Mouse (Mus musculus): ENCODE measurements around the gene Set. TPM values are rescaled to one million over a fixed set of nuclear protein-coding genes. Genes with fewer than 3 reads are reported as not detected.

The Set gene
- polyA plus RNA-seq, 1 experiment from 2014 or later, result 427 TPM

DNA sequence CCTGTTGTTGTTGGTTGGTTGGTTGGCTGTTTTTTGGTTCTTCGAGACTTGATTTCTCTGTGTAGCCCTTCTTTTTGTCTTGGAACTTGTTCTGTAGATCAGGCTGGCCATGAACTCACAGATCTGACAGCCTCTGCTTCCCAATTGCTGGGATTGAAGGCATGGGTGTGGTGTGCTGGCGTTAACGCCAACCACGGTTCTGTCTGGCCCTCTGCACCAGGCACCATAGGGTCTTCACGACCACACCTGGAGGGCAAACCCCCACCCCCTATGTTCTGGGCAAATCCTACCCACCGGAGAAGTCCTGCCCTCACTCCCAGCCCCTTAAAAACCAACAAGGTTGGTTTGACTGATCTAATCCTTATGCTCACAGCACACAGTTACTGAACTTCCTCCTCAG lies 19.8 kb downstream of the Set start:
- peaks cover 14% of the 10 kb centered on the region for H3K36me3 ChIP-seq (ENCODE audit: control insufficient read depth, insufficient read depth, low read length)
- H3K4me3 ChIP-seq (replicated peaks; ENCODE audit: low read depth, low read length), result peak overlapping the region; percentile 38
- H3K4me2 ChIP-seq (ENCODE audit: low read length), result peak overlapping the region; percentile 79
- 71% methylated on average over 6 of the region's 6 CpGs for whole genome bisulfite sequencing
- ATAC-seq (ENCODE audit: low FRiP score, low TSS enrichment), result no peak
- 0 out of 2 replicates have a peak, but pooled peaks cover 8% of the 10 kb centered on the region for H3K4me1 ChIP-seq (ENCODE audit: control insufficient read depth, insufficient read depth, low read length)
- H3K27ac ChIP-seq (replicated peaks; ENCODE audit: low read depth, low read length), result no peak overlapping the region
- DNase-seq, result no peak
- H3K9me3 ChIP-seq (ENCODE audit: control insufficient read depth, low read length), result no peaks in the 10 kb centered on the region
- peak overlapping the region; percentile 26; the same call in 1 of the 2 replicates for H3K9ac ChIP-seq (replicated peaks; ENCODE audit: low read length)
- no peaks in the 10 kb centered on the region for H3K27me3 ChIP-seq (ENCODE audit: control insufficient read depth, insufficient read depth, low read length)

GRCm38 (mm10) chr2:30077502-30078348 lies 20.5 kb downstream of the Set start, which contains the start of gene Pkn3:
TSS of gene Pkn3 (plus strand) at chr2:30077684.
- under 1% methylated on average over 53 of the region's 53 CpGs for WGBS
- DNase-seq (peak; percentile 90), ATAC-seq (ENCODE audit: low FRiP score, low TSS enrichment) (peak; percentile 72; the same call in 1 of the 2 replicates)
- peak within 1 kb of the TSS; percentile 79 for H3K4me2 ChIP-seq (ENCODE audit: low read length)
- H3K4me1 ChIP-seq (ENCODE audit: control insufficient read depth, insufficient read depth, low read length), result 0 out of 2 replicates have a peak, but pooled peaks cover 8% of the 10 kb centered on the region
- no peaks in the 10 kb centered on the region for H3K9me3 ChIP-seq (ENCODE audit: control insufficient read depth, low read length)
- H3K27ac ChIP-seq (replicated peaks; ENCODE audit: low read depth, low read length), result no peak within 1 kb of the TSS
- H3K27me3 ChIP-seq (ENCODE audit: control insufficient read depth, insufficient read depth, low read length), result no peaks in the 10 kb centered on the region
- H3K36me3 ChIP-seq (ENCODE audit: control insufficient read depth, insufficient read depth, low read length), result peaks cover 8% of the 10 kb centered on the region
- H3K9ac ChIP-seq (replicated peaks; ENCODE audit: low read length), result peak within 1 kb of the TSS; percentile 26; the same call in 1 of the 2 replicates
- H3K4me3 ChIP-seq (replicated peaks; ENCODE audit: low read depth, low read length), result peak within 1 kb of the TSS; percentile 38

DNA sequence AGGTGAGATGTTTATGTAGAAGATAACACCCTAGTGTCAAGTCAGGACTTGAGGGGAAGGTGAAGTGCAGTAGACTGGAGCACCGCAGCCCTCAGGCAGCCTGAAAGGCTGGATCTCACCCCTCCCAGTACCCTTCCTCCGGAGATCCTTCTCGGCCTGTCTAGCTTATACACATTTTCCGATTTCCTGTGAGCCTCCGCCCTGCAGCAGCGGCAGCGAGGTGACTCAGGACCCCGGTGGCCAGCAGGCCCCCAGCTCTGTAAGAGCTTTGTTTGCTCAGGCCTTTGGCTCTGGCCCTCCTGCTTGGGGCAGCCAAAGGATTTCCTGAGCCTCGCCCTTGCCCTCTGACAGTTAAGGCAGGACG lies 21.2 kb downstream of the Set start:
- no peaks in the 10 kb centered on the region for H3K9me3 ChIP-seq (ENCODE audit: control insufficient read depth, low read length)
- WGBS, result 26% methylated on average over 10 of the region's 10 CpGs
- H3K4me1 ChIP-seq (ENCODE audit: control insufficient read depth, insufficient read depth, low read length), result 0 out of 2 replicates have a peak, but pooled peaks cover 8% of the 10 kb centered on the region
- no peaks in the 10 kb centered on the region for H3K27me3 ChIP-seq (ENCODE audit: control insufficient read depth, insufficient read depth, low read length)
- no peak overlapping the region for H3K27ac ChIP-seq (replicated peaks; ENCODE audit: low read depth, low read length)
- H3K36me3 ChIP-seq (ENCODE audit: control insufficient read depth, insufficient read depth, low read length), result peaks cover 3% of the 10 kb centered on the region; the same call in 1 of the 2 replicates
- H3K4me3 ChIP-seq (replicated peaks; ENCODE audit: low read depth, low read length), result peak overlapping the region; percentile 38; the same call in 1 of the 2 replicates
- no peak overlapping the region for H3K9ac ChIP-seq (replicated peaks; ENCODE audit: low read length)
- no peak for ATAC-seq (ENCODE audit: low FRiP score, low TSS enrichment)
- H3K4me2 ChIP-seq (ENCODE audit: low read length), result peak overlapping the region; percentile 79; the same call in 1 of the 2 replicates
- DNase-seq, result no peak

DNA sequence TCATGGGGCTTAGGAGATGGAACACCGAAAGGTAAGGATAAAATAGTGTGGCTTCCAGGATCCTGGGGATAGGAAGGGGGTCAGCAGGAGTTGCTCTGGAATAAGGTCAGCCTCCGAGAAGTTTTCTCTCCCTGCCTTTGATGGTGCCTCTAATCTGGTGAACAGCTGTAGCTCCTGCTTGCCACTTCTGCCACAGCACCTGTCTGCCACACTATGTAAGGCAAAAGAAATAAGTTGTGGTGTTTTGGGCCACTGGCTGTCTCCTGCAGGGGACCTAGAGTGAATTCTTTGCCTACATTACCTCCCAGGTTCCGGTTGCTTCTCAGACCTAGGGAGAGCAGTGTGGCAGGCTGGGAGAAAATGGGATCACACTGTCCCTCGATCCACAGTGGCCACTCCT lies 21.6 kb downstream of the Set start:
- H3K27me3 ChIP-seq (ENCODE audit: control insufficient read depth, insufficient read depth, low read length), result no peaks in the 10 kb centered on the region
- H3K4me1 ChIP-seq (ENCODE audit: control insufficient read depth, insufficient read depth, low read length), result 0 out of 2 replicates have a peak, but pooled peaks cover 8% of the 10 kb centered on the region
- ATAC-seq (ENCODE audit: low FRiP score, low TSS enrichment) (no peak), DNase-seq (no peak)
- WGBS, result 74% methylated on average over 4 of the region's 4 CpGs
- no peaks in the 10 kb centered on the region for H3K9me3 ChIP-seq (ENCODE audit: control insufficient read depth, low read length)
- H3K4me3 ChIP-seq (replicated peaks; ENCODE audit: low read depth, low read length), result no peak overlapping the region
- no peaks in the 10 kb centered on the region for H3K36me3 ChIP-seq (ENCODE audit: control insufficient read depth, insufficient read depth, low read length)
- no peak overlapping the region for H3K9ac ChIP-seq (replicated peaks; ENCODE audit: low read length)
- no peak overlapping the region for H3K4me2 ChIP-seq (ENCODE audit: low read length)
- no peak overlapping the region for H3K27ac ChIP-seq (replicated peaks; ENCODE audit: low read depth, low read length)

DNA sequence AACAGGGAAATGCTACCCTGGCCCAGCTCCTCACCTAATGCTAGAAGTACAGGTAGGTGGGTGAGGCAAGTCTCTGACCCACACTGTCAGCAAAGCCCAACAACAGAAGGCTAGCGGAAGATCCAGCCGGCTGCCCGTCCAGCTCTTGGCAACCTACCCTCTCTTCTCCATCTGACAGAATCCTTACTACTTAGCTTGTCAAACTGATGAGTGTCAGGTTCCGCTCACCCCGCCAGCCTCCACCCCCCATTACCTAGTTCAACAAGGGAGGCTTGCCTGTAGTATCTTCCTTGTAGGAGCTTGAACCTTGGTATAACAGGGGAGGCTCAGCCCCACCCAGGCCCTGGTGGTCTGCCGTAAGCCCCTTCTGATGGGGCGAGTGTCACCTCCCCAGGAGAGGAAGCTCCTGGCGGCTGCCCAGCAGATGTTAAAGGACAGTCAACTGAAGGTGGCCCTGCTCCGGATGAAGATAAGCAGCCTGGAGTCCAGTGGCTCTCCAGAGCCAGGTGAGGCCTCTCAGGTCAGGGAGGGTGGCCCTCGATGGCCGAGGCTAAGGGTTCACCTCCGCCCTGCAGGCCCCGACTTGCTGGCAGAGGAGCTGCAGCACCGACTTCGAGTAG lies 23.1 kb downstream of the Set start:
- H3K27ac ChIP-seq (replicated peaks; ENCODE audit: low read depth, low read length), result no peak overlapping the region
- no peak for ATAC-seq (ENCODE audit: low FRiP score, low TSS enrichment)
- no peak overlapping the region for H3K4me3 ChIP-seq (replicated peaks; ENCODE audit: low read depth, low read length)
- no peaks in the 10 kb centered on the region for H3K27me3 ChIP-seq (ENCODE audit: control insufficient read depth, insufficient read depth, low read length)
- H3K4me1 ChIP-seq (ENCODE audit: control insufficient read depth, insufficient read depth, low read length), result 0 out of 2 replicates have a peak, but pooled peaks cover 8% of the 10 kb centered on the region
- H3K9me3 ChIP-seq (ENCODE audit: control insufficient read depth, low read length), result no peaks in the 10 kb centered on the region
- no peak for DNase-seq
- H3K9ac ChIP-seq (replicated peaks; ENCODE audit: low read length), result no peak overlapping the region
- no peak overlapping the region for H3K4me2 ChIP-seq (ENCODE audit: low read length)
- WGBS, result 91% methylated on average over 15 of the region's 15 CpGs
- no peaks in the 10 kb centered on the region for H3K36me3 ChIP-seq (ENCODE audit: control insufficient read depth, insufficient read depth, low read length)

DNA sequence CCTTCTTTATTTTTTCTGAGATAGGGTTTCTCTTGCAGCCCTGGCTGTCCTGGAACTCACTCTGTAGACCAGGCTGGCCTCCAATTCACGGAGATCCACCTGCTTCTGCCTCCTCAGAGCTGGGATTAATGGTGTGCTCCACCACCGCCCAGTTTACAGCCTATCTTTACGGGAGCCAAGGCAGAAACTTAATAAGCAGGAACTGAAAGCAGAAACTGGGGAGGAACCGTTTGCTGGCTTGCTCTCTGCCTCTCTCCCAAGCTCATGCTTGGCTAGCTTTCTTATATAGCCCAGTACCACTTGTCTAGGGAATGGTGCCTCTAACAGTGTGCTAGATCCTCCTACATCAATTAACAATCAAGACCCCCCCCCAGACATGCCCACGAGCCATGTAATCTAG lies 26.9 kb downstream of the Set start:
- 58% methylated on average over 5 of the region's 5 CpGs for WGBS
- Histone ChIP-seq H3K9ac (replicated peaks; ENCODE audit: low read length) (peak overlapping the region; percentile 18; the same call in 1 of the 2 replicates), H3K4me2 (ENCODE audit: low read length) (peak overlapping the region; percentile 23)

DNA sequence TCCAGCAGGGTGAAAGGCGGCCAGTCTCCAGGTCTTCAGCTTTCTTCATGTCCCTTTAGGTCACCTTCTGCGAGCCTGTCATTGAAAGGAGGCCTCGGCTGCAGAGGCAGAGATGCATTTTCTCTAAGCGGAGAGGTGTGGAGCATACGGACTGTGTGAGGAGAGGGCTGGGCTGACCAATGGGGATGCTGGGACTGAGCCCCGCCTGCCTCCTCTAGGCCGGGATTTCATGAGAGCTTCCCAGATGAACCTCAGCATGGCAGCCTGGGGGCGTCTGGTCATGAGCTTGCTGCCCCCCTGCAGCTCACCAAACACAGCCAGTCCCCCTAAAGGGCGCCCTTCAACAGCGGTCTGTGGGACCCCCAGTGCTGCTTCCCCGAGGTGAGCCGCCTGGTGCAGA lies 27.5 kb downstream of the Set start:
- Histone ChIP-seq H3K36me3 (ENCODE audit: control insufficient read depth, insufficient read depth, low read length) (no peaks in the 10 kb centered on the region), H3K27ac (replicated peaks; ENCODE audit: low read depth, low read length) (no peak overlapping the region), H3K9me3 (ENCODE audit: control insufficient read depth, low read length) (no peaks in the 10 kb centered on the region), H3K27me3 (ENCODE audit: control insufficient read depth, insufficient read depth, low read length) (no peaks in the 10 kb centered on the region), H3K4me2 (ENCODE audit: low read length) (peak overlapping the region; percentile 23), H3K9ac (replicated peaks; ENCODE audit: low read length) (peak overlapping the region; percentile 18; the same call in 1 of the 2 replicates), H3K4me1 (ENCODE audit: control insufficient read depth, insufficient read depth, low read length) (no peaks in the 10 kb centered on the region), H3K4me3 (replicated peaks; ENCODE audit: low read depth, low read length) (no peak overlapping the region)
- 4% methylated on average over 12 of the region's 12 CpGs for WGBS
- peak; percentile 49 for DNase-seq
- ATAC-seq (ENCODE audit: low FRiP score, low TSS enrichment), result no peak

More for the DNA sequence above, 26.9 kb downstream of the Set start:
- ATAC-seq (ENCODE audit: low FRiP score, low TSS enrichment) (no peak), DNase-seq (no peak)
- Histone ChIP-seq H3K4me3 (replicated peaks; ENCODE audit: low read depth, low read length) (no peak overlapping the region), H3K27ac (replicated peaks; ENCODE audit: low read depth, low read length) (no peak overlapping the region), H3K36me3 (ENCODE audit: control insufficient read depth, insufficient read depth, low read length) (no peaks in the 10 kb centered on the region), H3K9me3 (ENCODE audit: control insufficient read depth, low read length) (no peaks in the 10 kb centered on the region), H3K27me3 (ENCODE audit: control insufficient read depth, insufficient read depth, low read length) (no peaks in the 10 kb centered on the region), H3K4me1 (ENCODE audit: control insufficient read depth, insufficient read depth, low read length) (no peaks in the 10 kb centered on the region)

DNA sequence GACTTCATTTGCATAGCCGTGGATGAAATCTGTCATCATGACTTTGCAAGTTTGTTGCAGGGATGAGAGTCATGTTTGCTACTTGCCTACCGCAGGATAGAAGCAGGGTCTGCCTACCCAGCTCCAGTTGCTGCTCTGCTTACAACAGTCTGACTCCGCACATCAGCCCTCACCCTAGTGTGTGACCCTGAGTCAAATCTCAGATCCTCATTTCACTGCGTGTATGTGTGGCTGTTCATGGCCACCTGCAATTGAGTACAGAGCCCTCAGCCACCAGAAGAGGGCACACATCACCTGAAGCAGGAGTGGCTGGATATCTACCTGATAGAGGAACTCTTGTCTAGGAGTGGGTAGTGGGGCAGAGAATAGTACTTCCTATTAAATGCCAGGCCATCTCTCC lies 30.1 kb downstream of the Set start:
- Histone ChIP-seq H3K4me3 (replicated peaks; ENCODE audit: low read depth, low read length) (no peak overlapping the region), H3K4me1 (ENCODE audit: control insufficient read depth, insufficient read depth, low read length) (no peaks in the 10 kb centered on the region), H3K4me2 (ENCODE audit: low read length) (no peak overlapping the region), H3K36me3 (ENCODE audit: control insufficient read depth, insufficient read depth, low read length) (no peaks in the 10 kb centered on the region; the same call in 1 of the 2 replicates), H3K9me3 (ENCODE audit: control insufficient read depth, low read length) (no peaks in the 10 kb centered on the region), H3K9ac (replicated peaks; ENCODE audit: low read length) (no peak overlapping the region), H3K27me3 (ENCODE audit: control insufficient read depth, insufficient read depth, low read length) (no peaks in the 10 kb centered on the region), H3K27ac (replicated peaks; ENCODE audit: low read depth, low read length) (no peak overlapping the region)
- no peak for DNase-seq
- WGBS, result 91% methylated on average over 4 of the region's 4 CpGs
- ATAC-seq (ENCODE audit: low FRiP score, low TSS enrichment), result no peak

All from midbrain, embryonic 14.5 days (tissue).